Mouse (Mus musculus) limb, embryonic 14.5 days (tissue): Measurements from ENCODE around the gene Acox3. TPM values are rescaled to one million over a fixed set of nuclear protein-coding genes. Genes with fewer than 3 reads are reported as not detected.

Experiments used
- ATAC-seq: fragments of 200-750 bp; cut with Nextera tagmentation; 2 replicates; pipeline ENCODE4 v1.8.0; 2017; ENCODE audit warnings: low read depth, moderate number of reproducible peaks, moderate TSS enrichment; ENCODE audit not compliant: low FRiP score
- DNase-seq: peaks from one replicate; pipeline ENCODE4 v3.0.0-alpha.2; 2015; ENCODE audit warnings: low spot score
- H3K27ac ChIP-seq: fragments of 300-500 bp; sonication (generic); replicated peaks from 2 replicates; pipeline ENCODE4 v1.5.1; 2014; ENCODE audit warnings: low read depth, mild to moderate bottlenecking, low read length, moderate library complexity, mixed read lengths
- H3K27me3 ChIP-seq: fragments of 300-500 bp; sonication (generic); 2 replicates; pipeline ENCODE4 v1.6.1; 2014; ENCODE audit warnings: low read length, mixed read lengths; ENCODE audit not compliant: control insufficient read depth, insufficient read depth
- H3K36me3 ChIP-seq: fragments of 300-500 bp; sonication (generic); 2 replicates; pipeline ENCODE4 v1.6.1; 2014; ENCODE audit warnings: mild to moderate bottlenecking, low read length, moderate library complexity, mixed read lengths; ENCODE audit not compliant: control insufficient read depth, insufficient read depth
- H3K4me1 ChIP-seq: fragments of 300-500 bp; sonication (generic); 2 replicates; pipeline ENCODE4 v1.6.1; 2014; ENCODE audit warnings: antibody characterized with exemption, low read length, mixed read lengths; ENCODE audit not compliant: control insufficient read depth, insufficient read depth
- H3K4me2 ChIP-seq: fragments of 300-500 bp; sonication (generic); replicated peaks from 2 replicates; pipeline ENCODE4 v1.6.1; 2014; ENCODE audit warnings: low read depth, mild to moderate bottlenecking, low read length, moderate library complexity; ENCODE audit not compliant: severe bottlenecking
- H3K4me3 ChIP-seq: fragments of 300-500 bp; sonication (generic); replicated peaks from 2 replicates; pipeline ENCODE4 v1.5.1; 2014; ENCODE audit warnings: low read length
- H3K9ac ChIP-seq: fragments of 300-500 bp; sonication (generic); 2 replicates; pipeline ENCODE4 v1.6.1; 2014; ENCODE audit warnings: mild to moderate bottlenecking, low read depth, low read length, moderate library complexity; ENCODE audit not compliant: severe bottlenecking
- H3K9me3 ChIP-seq: fragments of 300-500 bp; sonication (generic); 2 replicates; pipeline ENCODE4 v1.6.1; 2016; ENCODE audit warnings: low read length; ENCODE audit not compliant: control insufficient read depth
- POLR2A ChIP-seq: fragments of 200-500 bp; IDR thresholded peaks from 2 replicates; pipeline ENCODE4 v1.8.0; 2012; ENCODE audit warnings: inconsistent platforms, mild to moderate bottlenecking, moderate library complexity, borderline replicate concordance; ENCODE audit not compliant: insufficient read depth, insufficient read length; ENCODE audit errors: extremely low read depth
- WGBS: fragments of 180-500 bp; shearing (Covaris S2); extraction: QIAGEN DNeasy Blood & Tissue Kit; methylation state at CpG from one replicate; pipeline ENCODE4 v1.1.7; 2014; 5-methylcytosine and 5-hydroxymethylcytosine counted together
- polyA plus RNA-seq, 2 experiments: library from polyadenylated mRNA; depleted of rRNA in 1 of 2; stranded (reverse) in 1 of 2; unstranded in 1 of 2; fragments of >200 nt; fragmentation: Nextera tagmentation in 1 of 2; extraction: Ambion mirVana in 1 of 2; gene quantifications; 2 replicates each; pipeline versions ENCODE4 v1.2.1 to v1.2.3; 2012 to 2014

Acox3 gene
- polyA plus RNA-seq, 2 experiments: 14.2 to 31.1 TPM

- Histone ChIP-seq H3K9ac (no peak overlapping the region), H3K27ac (no peak overlapping the region), H3K9me3 (no peaks in the 10 kb centered on the region), H3K4me3 (no peak overlapping the region), H3K4me2 (no peak overlapping the region), H3K4me1 (0 out of 2 replicates have a peak, but pooled peaks cover 9% of the 10 kb centered on the region), H3K27me3 (no peaks in the 10 kb centered on the region), H3K36me3 (peaks cover 46% of the 10 kb centered on the region)
- WGBS: 82% methylated on average over 7 of the region's 7 CpGs
- TF ChIP-seq POLR2A: no peak
- ATAC-seq: no peak
- DNase-seq: no peak
Measured at GRCm38 (mm10) chr5:35556393-35556792, 26.4 kb upstream of the Acox3 start.

GRCm38 (mm10) chr5:35557946-35558621 lies 24.8 kb upstream of the Acox3 start:
- H3K27me3 ChIP-seq: no peaks in the 10 kb centered on the region
- H3K4me2 ChIP-seq: no peak overlapping the region
- WGBS: 83% methylated on average over 13 of the region's 13 CpGs
- no peak overlapping the region for H3K9ac ChIP-seq
- no peak overlapping the region for H3K4me3 ChIP-seq
- no peak overlapping the region for H3K27ac ChIP-seq
- no peaks in the 10 kb centered on the region for H3K4me1 ChIP-seq
- no peaks in the 10 kb centered on the region for H3K9me3 ChIP-seq
- ATAC-seq (no peak), DNase-seq (no peak)
- H3K36me3 ChIP-seq: peaks cover 63% of the 10 kb centered on the region
- no peak for TF ChIP-seq POLR2A

- no peak overlapping the region for H3K4me2 ChIP-seq
- no peak overlapping the region for H3K9ac ChIP-seq
- no peak for TF ChIP-seq POLR2A
- H3K27ac ChIP-seq: no peak overlapping the region
- ATAC-seq: no peak
- no peaks in the 10 kb centered on the region for H3K27me3 ChIP-seq
- peaks cover 76% of the 10 kb centered on the region for H3K36me3 ChIP-seq
- no peaks in the 10 kb centered on the region for H3K9me3 ChIP-seq
- no peak overlapping the region for H3K4me3 ChIP-seq
- H3K4me1 ChIP-seq: no peaks in the 10 kb centered on the region
- WGBS: 85% methylated on average over 8 of the region's 8 CpGs
- no peak for DNase-seq
Measured at GRCm38 (mm10) chr5:35559447-35559846, 23.4 kb upstream of the Acox3 start.

GRCm38 (mm10) chr5:35562616-35563015 lies 20.2 kb upstream of the Acox3 start:
- Histone ChIP-seq H3K27ac (no peak overlapping the region), H3K4me2 (no peak overlapping the region), H3K27me3 (no peaks in the 10 kb centered on the region), H3K9me3 (no peaks in the 10 kb centered on the region), H3K4me1 (no peaks in the 10 kb centered on the region), H3K36me3 (peaks cover 85% of the 10 kb centered on the region), H3K4me3 (no peak overlapping the region), H3K9ac (no peak overlapping the region)
- WGBS: 97% methylated on average over 2 of the region's 2 CpGs
- DNase-seq (no peak), ATAC-seq (no peak)
- no peak for TF ChIP-seq POLR2A

GRCm38 (mm10) chr5:35563449-35563848 lies 19.4 kb upstream of the Acox3 start:
- ATAC-seq (no peak), DNase-seq (peak; percentile 50)
- H3K9ac ChIP-seq: no peak overlapping the region
- H3K4me1 ChIP-seq: no peaks in the 10 kb centered on the region
- no peak overlapping the region for H3K4me2 ChIP-seq
- H3K4me3 ChIP-seq: no peak overlapping the region
- H3K36me3 ChIP-seq: peaks cover 85% of the 10 kb centered on the region
- H3K27me3 ChIP-seq: no peaks in the 10 kb centered on the region
- no peaks in the 10 kb centered on the region for H3K9me3 ChIP-seq
- WGBS: 8% methylated on average over 1 of the region's 1 CpGs
- TF ChIP-seq POLR2A: no peak
- H3K27ac ChIP-seq: no peak overlapping the region
